Mouse (Mus musculus) liver, embryonic 16.5 days (tissue): ENCODE results near the gene Gm4553. TPM values are rescaled to one million over a fixed set of nuclear protein-coding genes. Genes with fewer than 3 reads are reported as not detected.
"Not testable (repeated sequence)": the region's sequence is repeated elsewhere in the genome, so short reads cannot be mapped to it uniquely, and the experiment has no call there.

Source experiments
- ATAC-seq: fragments of 200-750 bp; cut with Nextera tagmentation; 2 replicates; pipeline ENCODE4 v1.8.0; 2017; ENCODE audit warnings: low read depth, mild to moderate bottlenecking, moderate number of reproducible peaks, moderate library complexity
- H3K27ac ChIP-seq: fragments of 300-500 bp; sonication (generic); 2 replicates; pipeline ENCODE4 v1.5.1; 2014; ENCODE audit warnings: mild to moderate bottlenecking, low read length
- H3K27me3 ChIP-seq: fragments of 300-500 bp; sonication (generic); 2 replicates; pipeline ENCODE4 v1.6.1; 2014; ENCODE audit warnings: low read depth, low read length, mixed read lengths; ENCODE audit not compliant: control insufficient read depth, insufficient read depth
- H3K36me3 ChIP-seq: fragments of 300-500 bp; sonication (generic); 2 replicates; pipeline ENCODE4 v1.6.1; 2014; ENCODE audit warnings: mild to moderate bottlenecking; ENCODE audit not compliant: control insufficient read depth, insufficient read depth
- H3K4me1 ChIP-seq: fragments of 300-500 bp; sonication (generic); 2 replicates; pipeline ENCODE4 v1.6.1; 2014; ENCODE audit warnings: low read depth, low read length, mixed read lengths; ENCODE audit not compliant: control insufficient read depth
- H3K4me2 ChIP-seq: fragments of 300-500 bp; sonication (generic); 2 replicates; pipeline ENCODE4 v1.6.1; 2014; ENCODE audit warnings: low read depth, low read length, mixed read lengths
- H3K4me3 ChIP-seq: fragments of 300-500 bp; sonication (generic); 2 replicates; pipeline ENCODE4 v1.5.1; 2014; ENCODE audit warnings: low read depth, mild to moderate bottlenecking, low read length
- H3K9ac ChIP-seq: fragments of 300-500 bp; sonication (generic); 2 replicates; pipeline ENCODE4 v1.6.1; 2014; ENCODE audit warnings: low read depth, low read length
- H3K9me3 ChIP-seq: fragments of 300-500 bp; sonication (generic); replicated peaks from 2 replicates; pipeline ENCODE4 v1.6.1; 2016; ENCODE audit warnings: low read length; ENCODE audit not compliant: control insufficient read depth
- WGBS: fragments of 180-500 bp; shearing (Covaris S2); extraction: QIAGEN DNeasy Blood & Tissue Kit; methylation state at CpG from one replicate; pipeline ENCODE4 v1.1.7; 2014; ENCODE audit not compliant: insufficient replicate concordance; 5-methylcytosine and 5-hydroxymethylcytosine counted together
- polyA plus RNA-seq: library from polyadenylated mRNA; unstranded; fragments of >200 nt; fragmentation: Nextera tagmentation; extraction: Ambion mirVana; gene quantifications from 2 replicates; pipeline ENCODE4 v1.2.1, GENCODE M21; 2015

The Gm4553 gene
- polyA plus RNA-seq, 1 experiment from 2014 or later: not detected

DNA sequence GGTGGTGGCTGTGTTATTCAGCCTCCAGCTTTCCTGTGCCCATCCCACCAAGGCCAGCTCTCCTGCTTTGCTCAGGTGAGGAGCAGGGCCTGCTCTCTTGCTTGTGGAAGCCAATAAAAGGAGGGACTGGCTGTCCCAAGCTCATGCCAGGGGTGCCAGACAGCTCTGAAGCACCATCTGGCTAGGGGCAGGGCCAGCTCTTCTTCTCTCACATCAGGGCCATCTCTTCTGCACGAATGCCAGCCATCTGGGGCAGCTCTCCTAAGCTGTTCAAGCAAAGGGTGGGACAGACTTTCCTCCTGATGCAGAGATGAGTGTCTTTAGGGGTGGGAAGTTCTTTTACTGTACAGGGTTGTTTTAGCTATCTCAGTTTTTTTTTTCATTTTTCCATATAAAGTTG, 15.5 kb upstream of the Gm4553 start:
- Histone ChIP-seq H3K27me3 (no peaks in the 10 kb centered on the region), H3K4me2 (no peak overlapping the region), H3K4me3 (no peak overlapping the region), H3K4me1 (no peaks in the 10 kb centered on the region), H3K27ac (no peak overlapping the region), H3K9ac (no peak overlapping the region), H3K9me3 (no peaks in the 10 kb centered on the region), H3K36me3 (no peaks in the 10 kb centered on the region)
- ATAC-seq: no peak
- WGBS: 21% methylated on average over 1 of the region's 1 CpGs

GRCm38 (mm10) chr7:142178685-142179084, 13.1 kb upstream of the Gm4553 start:
- Histone ChIP-seq H3K27ac (no peak overlapping the region), H3K4me2 (no peak overlapping the region), H3K4me1 (no peaks in the 10 kb centered on the region), H3K9me3 (no peaks in the 10 kb centered on the region), H3K9ac (no peak overlapping the region), H3K4me3 (no peak overlapping the region), H3K36me3 (no peaks in the 10 kb centered on the region), H3K27me3 (no peaks in the 10 kb centered on the region)
- no peak for ATAC-seq
- 55% methylated on average over 1 of the region's 1 CpGs for WGBS

DNA sequence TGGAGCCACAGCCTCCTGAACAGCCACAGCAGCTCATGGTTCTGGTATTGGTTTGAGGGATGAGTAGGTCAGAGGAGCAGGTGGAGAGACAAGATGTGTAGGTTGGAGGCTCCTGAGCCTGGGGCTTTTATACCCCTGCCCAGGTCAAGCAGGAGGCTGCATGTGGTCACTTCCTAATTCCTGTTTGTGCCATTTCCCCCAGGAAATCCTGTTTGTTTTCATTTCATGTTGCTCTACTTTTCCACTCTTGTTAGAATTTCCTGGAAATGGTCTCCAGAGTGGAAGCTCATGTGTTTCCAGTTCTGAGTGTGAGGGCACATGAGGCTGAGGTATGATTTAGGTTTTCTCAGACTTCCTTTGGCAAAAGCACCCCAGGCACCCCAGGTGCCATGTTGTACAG, 10.4 kb upstream of the Gm4553 start, which contains the start of gene Krtap5-2:
Krtap5-2 (minus strand) TSS at position 101 of the 400 bp plus-strand sequence.
- not testable (repeated sequence) for H3K4me1 ChIP-seq, H3K9me3 ChIP-seq, H3K4me2 ChIP-seq, ATAC-seq, H3K27ac ChIP-seq, H3K27me3 ChIP-seq, H3K36me3 ChIP-seq, H3K4me3 ChIP-seq, H3K9ac ChIP-seq

DNA sequence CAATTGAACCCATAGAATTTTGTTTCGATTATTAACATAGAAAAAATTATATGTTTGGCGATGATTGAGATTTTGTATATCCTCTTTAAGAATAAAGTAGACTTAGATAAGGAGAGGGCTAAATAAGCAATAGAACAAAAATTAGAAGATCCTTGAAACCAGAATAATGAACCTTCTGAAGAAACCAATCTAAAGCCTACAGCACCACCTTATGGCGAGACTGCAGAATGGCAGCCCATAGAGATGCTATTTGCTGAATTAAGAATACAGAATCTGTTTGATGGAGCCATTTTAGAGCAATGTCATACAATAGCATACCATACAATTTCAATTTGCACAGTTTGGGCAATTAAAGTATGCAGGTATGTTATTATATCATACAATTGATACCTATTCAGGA, 4.3 kb upstream of the Gm4553 start:
- Histone ChIP-seq H3K36me3 (no peaks in the 10 kb centered on the region), H3K27ac (no peak overlapping the region), H3K4me2 (no peak overlapping the region), H3K4me3 (no peak overlapping the region), H3K9me3 (no peaks in the 10 kb centered on the region), H3K4me1 (no peaks in the 10 kb centered on the region), H3K9ac (no peak overlapping the region), H3K27me3 (no peaks in the 10 kb centered on the region)
- no peak for ATAC-seq
- WGBS: 36% methylated on average over 3 of the region's 3 CpGs

- no peaks in the 10 kb centered on the region for H3K27me3 ChIP-seq
- WGBS: 82% methylated on average over 3 of the region's 3 CpGs
- no peak overlapping the region for H3K27ac ChIP-seq
- H3K4me3 ChIP-seq: no peak overlapping the region
- no peaks in the 10 kb centered on the region for H3K9me3 ChIP-seq
- ATAC-seq: no peak
- H3K36me3 ChIP-seq: no peaks in the 10 kb centered on the region
- H3K4me2 ChIP-seq: no peak overlapping the region
- no peaks in the 10 kb centered on the region for H3K4me1 ChIP-seq
- no peak overlapping the region for H3K9ac ChIP-seq
These were observed 6.2 kb downstream of the Gm4553 start for GRCm38 (mm10) chr7:142159366-142159765.

DNA sequence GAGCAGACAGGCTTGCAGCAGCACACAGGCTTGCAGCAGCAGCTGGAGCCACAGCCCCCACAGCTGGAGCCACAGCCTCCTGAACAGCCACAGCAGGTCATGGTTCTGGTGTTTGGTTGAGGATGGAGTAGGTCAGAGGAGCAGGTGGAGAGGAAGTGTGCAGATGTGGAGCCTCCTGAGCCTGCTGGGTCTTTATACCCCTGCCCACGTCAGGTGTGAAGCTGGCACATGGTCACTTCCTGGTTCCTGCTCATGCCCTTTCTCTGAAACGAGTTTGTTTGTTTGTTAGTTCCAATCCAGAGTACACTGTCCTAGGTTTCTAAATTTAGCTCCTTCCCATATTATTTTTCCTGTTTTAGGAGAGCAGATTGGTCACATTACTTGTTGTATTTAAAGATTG, 8.5 kb downstream of the Gm4553 start, which contains the start of gene Gm29735:
Gm29735 (minus strand) TSS at position 101 of the 400 bp plus-strand sequence.
- H3K9ac ChIP-seq, H3K9me3 ChIP-seq, H3K4me2 ChIP-seq, H3K27ac ChIP-seq, ATAC-seq, H3K4me3 ChIP-seq, H3K27me3 ChIP-seq, H3K4me1 ChIP-seq, H3K36me3 ChIP-seq: not testable (repeated sequence)
- WGBS: 26% methylated on average over 2 of the region's 2 CpGs

GRCm38 (mm10) chr7:142155308-142155707, 10.2 kb downstream of the Gm4553 start:
- Histone ChIP-seq H3K9ac (no peak overlapping the region), H3K4me1 (no peaks in the 10 kb centered on the region), H3K4me3 (no peak overlapping the region), H3K27me3 (no peaks in the 10 kb centered on the region), H3K27ac (no peak overlapping the region), H3K36me3 (no peaks in the 10 kb centered on the region), H3K9me3 (no peaks in the 10 kb centered on the region), H3K4me2 (no peak overlapping the region)
- ATAC-seq: no peak
- WGBS: 27% methylated on average over 1 of the region's 1 CpGs

DNA sequence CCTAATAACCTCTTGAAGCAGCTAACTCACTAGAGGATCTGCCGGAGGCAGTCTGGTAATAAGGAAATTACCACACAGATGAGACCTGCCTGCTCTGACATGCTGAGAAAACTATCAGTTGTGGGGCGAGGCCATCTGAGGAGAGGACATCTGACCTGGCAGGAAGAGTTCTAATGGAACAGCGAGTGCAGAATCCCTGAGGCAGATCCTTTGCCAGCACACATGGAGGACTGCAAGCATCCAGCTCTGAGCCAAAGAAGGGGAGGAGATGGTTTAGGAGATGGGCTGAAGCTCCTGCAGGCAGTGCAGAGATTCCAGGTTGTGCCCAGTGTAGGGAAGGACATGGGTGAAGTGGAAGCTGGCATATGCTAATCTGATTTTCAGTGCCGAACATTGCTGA, 13.3 kb downstream of the Gm4553 start:
- 55% methylated on average over 4 of the region's 4 CpGs for WGBS
- H3K9me3 ChIP-seq: no peaks in the 10 kb centered on the region
- H3K27ac ChIP-seq: no peak overlapping the region
- no peaks in the 10 kb centered on the region for H3K27me3 ChIP-seq
- no peak overlapping the region for H3K4me2 ChIP-seq
- H3K9ac ChIP-seq: no peak overlapping the region
- no peaks in the 10 kb centered on the region for H3K36me3 ChIP-seq
- H3K4me3 ChIP-seq: no peak overlapping the region
- no peak for ATAC-seq
- no peaks in the 10 kb centered on the region for H3K4me1 ChIP-seq

DNA sequence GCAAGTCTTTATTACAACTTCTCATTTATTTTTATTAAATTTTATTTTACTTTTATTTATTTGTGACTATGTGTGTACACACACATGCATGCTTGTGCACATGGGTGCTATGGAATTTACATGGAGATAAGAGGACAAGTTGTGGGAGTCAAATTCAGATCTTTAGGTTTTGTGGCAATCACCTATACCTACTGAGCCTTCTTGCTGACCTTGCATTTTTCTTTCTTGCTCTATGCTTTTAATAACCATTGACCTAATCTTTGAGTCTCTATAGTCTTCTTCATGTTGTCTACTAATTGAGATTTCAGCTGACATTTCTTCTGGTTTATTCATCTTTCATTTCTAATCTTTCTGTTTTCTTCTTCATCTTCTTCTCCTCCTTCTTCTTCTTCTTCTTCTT, 16.9 kb downstream of the Gm4553 start:
- Histone ChIP-seq H3K27me3 (no peaks in the 10 kb centered on the region), H3K36me3 (no peaks in the 10 kb centered on the region), H3K4me2 (no peak overlapping the region), H3K27ac (no peak overlapping the region), H3K9ac (no peak overlapping the region), H3K9me3 (no peaks in the 10 kb centered on the region), H3K4me3 (no peak overlapping the region), H3K4me1 (no peaks in the 10 kb centered on the region)
- ATAC-seq: no peak

DNA sequence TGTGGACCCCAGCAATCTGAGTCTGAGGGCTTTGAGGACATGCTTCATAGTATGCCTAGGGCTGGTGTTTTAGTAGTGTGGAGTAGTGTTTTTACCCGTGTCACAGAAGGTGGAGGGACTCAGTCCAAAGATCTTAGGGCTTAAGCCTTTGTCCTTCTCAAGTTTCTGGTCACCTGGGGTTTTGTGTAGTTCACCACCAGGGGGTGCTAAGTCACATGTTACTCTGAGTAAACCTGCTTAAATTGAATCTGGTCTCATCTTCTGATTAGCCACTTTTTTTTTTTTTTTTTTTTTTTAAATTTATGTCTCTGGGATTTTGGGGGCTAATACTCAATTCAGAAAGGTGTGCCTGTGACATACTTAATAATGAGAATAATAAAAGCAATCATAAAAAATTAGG, 19.5 kb downstream of the Gm4553 start:
- ATAC-seq: no peak
- no peak overlapping the region for H3K4me3 ChIP-seq
- H3K36me3 ChIP-seq: no peaks in the 10 kb centered on the region
- no peaks in the 10 kb centered on the region for H3K9me3 ChIP-seq
- 0% methylated on average over 1 of the region's 1 CpGs for WGBS
- no peaks in the 10 kb centered on the region for H3K4me1 ChIP-seq
- no peak overlapping the region for H3K4me2 ChIP-seq
- no peaks in the 10 kb centered on the region for H3K27me3 ChIP-seq
- H3K9ac ChIP-seq: no peak overlapping the region
- H3K27ac ChIP-seq: no peak overlapping the region
